Mouse (Mus musculus): ENCODE data around the gene Usp6nl.

Gene Usp6nl

DNA sequence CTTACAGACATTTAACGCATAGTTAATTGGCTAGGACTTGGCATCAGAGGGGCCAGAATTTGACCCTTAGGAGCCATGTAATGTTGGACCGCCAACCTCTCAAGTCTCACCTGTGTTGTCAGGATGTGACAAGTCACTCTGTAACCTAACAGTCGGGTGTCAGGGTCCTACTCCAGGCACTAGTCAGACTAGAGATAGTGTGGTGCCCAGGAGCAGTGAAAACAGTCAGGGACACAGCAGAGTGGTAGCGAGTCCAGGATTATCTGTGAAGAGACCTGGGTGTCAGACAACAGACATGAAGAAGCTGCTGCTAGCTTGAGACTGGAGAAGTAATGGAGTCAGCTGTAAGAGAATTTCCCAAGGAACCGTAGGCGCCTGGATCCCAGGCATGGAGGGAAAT is 45.0 kb downstream of the Usp6nl start:
- DNase-seq (ENCODE audit: low read depth, low spot score), result no peak

DNA sequence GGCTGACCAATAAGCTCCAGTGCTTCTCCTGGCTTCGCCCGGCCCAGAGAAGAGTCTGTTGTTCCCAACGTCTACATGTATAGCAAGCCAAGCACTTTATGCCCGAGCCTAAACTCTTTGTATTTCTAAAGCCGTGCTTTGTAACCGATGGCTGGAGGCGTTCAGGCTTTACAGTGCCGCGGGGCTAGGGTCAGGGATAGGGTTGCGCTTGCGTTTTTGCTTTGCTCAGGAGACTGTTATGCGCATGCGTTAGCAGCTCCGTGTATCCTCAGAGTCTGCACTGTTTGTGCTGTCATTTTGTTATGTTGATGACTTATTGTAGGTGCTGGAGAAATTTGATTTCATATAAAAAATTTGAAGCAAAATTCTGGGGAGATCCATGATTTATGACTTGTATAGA is 51.7 kb downstream of the Usp6nl start:
- DNase-seq (ENCODE audit: low read depth, low spot score), result no peak

GRCm38 (mm10) chr2:6376071-6376470 is 53.6 kb downstream of the Usp6nl start:
- DNase-seq (ENCODE audit: low read depth, low spot score), result peak; percentile 92

DNA sequence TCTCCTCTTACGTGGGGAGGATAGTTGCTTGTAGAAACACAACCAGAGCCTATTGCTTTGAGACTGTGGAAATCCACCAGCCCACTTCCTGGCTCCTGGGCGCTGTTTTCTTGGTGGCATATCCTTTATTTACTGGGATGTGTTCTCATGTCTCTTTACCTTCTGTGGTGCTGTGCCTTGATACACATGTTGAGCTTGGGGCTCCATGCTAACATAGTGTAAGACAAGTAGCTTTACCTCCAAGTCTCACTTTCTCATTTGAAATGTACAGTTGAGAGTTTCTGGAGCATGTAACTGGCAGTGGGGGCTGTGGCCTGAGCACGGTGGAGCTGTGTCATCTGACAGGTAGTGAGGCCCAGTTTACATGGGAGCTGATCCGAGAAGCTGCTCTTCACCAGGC is 54.5 kb downstream of the Usp6nl start:
- peak; percentile 76 for DNase-seq (ENCODE audit: low read depth, low spot score)

DNA sequence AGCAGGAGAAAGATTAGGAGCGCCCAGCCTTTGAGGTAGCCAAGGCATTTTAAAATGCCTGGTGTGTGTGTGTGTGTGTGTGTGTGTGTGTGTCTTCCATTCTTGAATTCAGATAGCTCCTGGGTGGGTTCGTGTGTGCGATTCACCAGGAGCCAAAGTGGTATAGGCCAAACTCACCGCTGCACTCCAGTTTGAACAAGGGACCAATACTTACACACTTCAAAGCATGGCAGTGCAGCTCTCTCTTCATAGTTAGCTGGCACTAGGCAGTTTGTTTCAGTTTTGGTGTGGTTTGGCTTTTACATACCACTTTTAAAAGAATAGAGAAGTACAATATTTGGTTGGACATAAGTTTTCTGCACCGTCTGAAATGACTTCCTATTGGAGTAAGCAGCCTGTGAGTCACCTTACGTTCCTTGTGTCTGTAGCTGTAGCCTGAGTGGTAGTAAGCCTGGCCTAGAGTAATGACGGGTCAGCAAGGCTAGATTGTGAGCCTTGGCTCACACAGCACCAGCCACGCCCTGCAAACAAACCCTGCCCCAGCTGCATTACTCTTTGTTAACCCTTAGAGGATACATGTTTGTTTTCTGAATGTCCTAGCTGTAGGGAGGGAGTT is 56.2 kb downstream of the Usp6nl start:
- DNase-seq (ENCODE audit: low read depth, low spot score), result peak; percentile 78

DNA sequence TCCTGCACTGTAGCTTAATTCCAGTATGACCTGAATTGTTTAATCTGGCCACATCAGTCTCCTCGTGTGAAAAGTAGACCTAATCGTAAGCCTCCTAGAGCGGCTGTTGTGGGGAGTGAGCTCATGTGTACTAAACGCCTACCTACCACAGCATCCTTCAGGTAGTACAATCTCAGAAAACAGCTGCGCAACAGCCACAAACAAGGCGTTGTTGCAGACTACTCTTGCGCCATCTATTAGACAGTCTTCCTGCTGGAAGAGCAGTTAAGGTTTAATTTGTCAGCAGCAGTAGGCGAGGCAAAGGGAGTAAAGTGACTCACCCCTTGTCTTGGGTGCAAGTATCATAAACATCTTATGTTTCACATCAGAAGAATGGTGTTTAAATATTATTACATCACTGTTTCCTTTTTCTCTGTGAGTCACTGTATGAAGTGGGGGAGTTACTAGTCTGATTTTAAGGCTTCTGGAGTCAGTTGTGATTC is 57.3 kb downstream of the Usp6nl start:
- DNase-seq (ENCODE audit: low read depth, low spot score), result no peak

DNA sequence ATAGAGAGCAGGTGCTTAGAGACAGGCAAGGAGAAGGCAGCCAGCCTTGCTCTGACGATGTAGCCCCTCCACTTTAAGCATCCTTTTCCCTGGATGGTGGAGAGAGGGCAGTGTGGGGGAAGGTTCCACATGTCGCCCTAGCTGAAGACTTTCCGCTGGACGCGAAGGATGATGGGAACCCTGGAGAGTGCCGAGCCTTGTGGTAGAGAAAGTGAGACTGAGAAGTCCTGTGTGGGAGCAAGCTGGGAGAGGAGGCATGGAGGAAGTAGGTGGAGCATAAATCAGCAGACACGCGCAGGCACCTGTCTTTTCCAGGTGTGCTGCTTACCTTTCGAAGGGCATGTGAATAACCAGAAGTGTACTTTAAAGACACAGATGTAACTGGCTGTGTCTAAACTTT is 57.9 kb downstream of the Usp6nl start:
- no peak for DNase-seq (ENCODE audit: low read depth, low spot score)

- DNase-seq (ENCODE audit: low read depth, low spot score), result no peak
Observed at GRCm38 (mm10) chr2:6384407-6385146, 62.1 kb downstream of the Usp6nl start.

DNA sequence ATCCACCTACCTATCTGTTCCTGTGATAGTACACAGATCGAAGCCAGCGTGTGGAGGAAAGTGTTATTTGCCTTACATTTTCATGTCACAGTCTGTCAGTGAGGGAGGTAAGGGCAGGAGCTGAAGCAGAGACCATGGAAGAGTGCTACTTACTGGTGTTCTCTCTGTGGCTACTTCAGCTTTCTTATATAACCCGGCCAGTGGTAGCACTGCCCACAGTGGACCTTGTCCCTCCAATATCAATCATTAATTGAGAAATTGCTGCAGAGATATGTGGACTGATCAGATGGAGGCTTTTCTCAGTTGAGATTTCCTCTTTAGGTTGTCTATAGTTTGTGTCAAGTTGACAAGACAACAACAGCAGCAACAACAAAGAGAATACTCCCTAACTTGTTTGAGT is 66.7 kb downstream of the Usp6nl start:
- no peak for DNase-seq (ENCODE audit: low read depth, low spot score)

- DNase-seq (ENCODE audit: low read depth, low spot score), result no peak
Observed at GRCm38 (mm10) chr2:6391261-6391660, 68.8 kb downstream of the Usp6nl start.

DNA sequence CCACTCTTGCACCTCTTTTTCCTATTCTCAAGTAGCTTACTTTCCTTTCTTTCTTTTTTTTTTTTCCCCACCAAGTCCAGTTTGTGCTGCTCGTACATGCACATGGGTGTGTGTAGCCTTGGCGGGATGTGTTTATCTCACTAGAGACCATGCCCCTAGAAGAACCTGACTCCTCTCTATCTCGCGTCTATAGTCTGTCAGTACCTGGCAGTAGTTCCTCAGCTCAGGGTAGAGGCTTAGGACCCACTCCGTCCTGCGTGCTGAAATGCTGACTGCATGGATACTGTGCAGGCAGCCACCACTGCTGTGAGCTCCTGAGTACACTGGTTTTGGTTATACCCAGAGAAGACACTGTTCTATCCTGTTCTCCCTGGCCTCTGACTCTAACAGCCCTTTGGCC is 69.5 kb downstream of the Usp6nl start:
- DNase-seq (ENCODE audit: low read depth, low spot score), result no peak

DNA sequence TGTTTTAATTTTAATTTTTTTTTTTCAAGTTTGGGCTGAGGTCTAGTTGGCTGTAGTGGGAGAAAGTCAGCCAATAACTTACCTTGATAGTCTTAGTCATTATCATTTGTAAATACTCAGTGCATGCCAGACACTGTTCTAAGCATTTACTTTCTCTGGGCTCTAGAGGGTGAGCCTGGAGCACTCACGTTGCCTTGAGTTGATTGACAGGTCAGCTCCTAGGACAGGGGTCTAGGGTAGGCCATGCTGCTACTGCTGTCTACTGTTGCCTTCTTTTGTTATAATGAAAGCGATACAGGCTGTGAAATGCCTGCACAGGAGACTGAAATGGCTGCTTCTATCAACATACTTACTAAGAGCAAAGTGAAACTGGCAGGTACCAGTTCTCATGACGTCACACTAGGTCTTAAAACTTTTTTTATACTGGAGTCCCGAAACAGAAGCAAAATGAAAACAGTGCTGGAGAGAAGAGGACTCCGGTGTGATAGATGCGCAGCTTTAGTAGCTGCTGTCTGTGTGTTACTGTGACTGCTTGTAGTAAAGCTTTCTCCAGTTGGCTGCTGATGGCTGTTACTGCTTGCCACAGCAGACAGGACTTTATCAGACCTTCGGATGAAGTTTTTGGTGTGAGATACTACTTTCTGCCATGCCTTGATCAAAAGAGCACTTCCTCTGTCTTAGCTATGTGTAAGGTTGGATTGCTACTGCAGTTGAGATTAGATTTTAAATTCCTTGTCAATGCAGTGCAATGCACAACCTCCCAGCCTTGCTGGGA is 73.6 kb downstream of the Usp6nl start:
- peak; percentile 56 for DNase-seq (ENCODE audit: low read depth, low spot score)

GRCm38 (mm10) chr2:6396626-6397146 is 74.2 kb downstream of the Usp6nl start:
- peak; percentile 46 for DNase-seq (ENCODE audit: low read depth, low spot score)

- DNase-seq (ENCODE audit: low read depth, low spot score), result no peak
Observed at GRCm38 (mm10) chr2:6397166-6397565, 74.7 kb downstream of the Usp6nl start.

DNA sequence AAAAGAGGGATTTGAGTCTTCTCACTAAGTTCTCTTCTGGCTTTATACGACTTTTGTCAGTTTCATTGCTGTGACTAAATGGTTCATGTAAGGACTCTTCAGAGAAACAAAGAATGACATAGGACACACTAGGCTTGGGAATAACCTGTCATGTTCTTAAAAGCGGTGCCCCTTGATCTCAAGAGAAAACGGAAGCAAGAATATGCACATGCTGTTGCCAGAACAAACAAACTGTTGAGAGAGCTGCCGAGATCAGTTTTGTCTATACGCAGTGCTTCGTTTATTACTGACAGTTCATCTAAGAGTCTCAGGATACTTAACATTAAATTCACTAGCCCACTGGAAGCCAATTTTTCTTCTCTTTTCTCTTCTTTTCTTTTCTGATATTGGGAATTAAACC is 76.4 kb downstream of the Usp6nl start:
- no peak for DNase-seq (ENCODE audit: low read depth, low spot score)

GRCm38 (mm10) chr2:6401039-6401438 is 78.6 kb downstream of the Usp6nl start:
- no peak for DNase-seq (ENCODE audit: low read depth, low spot score)

- no peak for DNase-seq (ENCODE audit: low read depth, low spot score)
Observed at GRCm38 (mm10) chr2:6403375-6403774, 80.9 kb downstream of the Usp6nl start.

GRCm38 (mm10) chr2:6403991-6404390 is 81.5 kb downstream of the Usp6nl start:
- no peak for DNase-seq (ENCODE audit: low read depth, low spot score)

DNA sequence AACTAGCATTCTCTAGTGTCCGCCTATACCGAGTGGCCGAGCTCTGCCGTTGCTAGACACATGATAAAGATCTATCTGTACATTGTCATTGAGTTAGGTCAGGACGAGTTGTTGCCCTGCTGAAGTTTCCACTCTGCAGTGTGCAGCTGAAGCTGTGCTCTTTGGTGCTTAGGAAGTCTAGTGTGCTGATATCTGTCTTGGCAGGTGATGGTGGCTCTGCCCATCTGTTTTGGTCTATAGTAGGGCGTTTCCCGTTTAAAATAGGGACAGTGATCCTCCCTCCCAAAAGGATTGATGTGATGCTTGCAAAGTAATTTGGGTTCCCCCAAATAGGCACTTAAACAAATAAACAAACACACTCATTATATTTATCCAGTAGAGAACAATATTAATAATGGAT is 82.2 kb downstream of the Usp6nl start:
- DNase-seq (ENCODE audit: low read depth, low spot score), result no peak

DNA sequence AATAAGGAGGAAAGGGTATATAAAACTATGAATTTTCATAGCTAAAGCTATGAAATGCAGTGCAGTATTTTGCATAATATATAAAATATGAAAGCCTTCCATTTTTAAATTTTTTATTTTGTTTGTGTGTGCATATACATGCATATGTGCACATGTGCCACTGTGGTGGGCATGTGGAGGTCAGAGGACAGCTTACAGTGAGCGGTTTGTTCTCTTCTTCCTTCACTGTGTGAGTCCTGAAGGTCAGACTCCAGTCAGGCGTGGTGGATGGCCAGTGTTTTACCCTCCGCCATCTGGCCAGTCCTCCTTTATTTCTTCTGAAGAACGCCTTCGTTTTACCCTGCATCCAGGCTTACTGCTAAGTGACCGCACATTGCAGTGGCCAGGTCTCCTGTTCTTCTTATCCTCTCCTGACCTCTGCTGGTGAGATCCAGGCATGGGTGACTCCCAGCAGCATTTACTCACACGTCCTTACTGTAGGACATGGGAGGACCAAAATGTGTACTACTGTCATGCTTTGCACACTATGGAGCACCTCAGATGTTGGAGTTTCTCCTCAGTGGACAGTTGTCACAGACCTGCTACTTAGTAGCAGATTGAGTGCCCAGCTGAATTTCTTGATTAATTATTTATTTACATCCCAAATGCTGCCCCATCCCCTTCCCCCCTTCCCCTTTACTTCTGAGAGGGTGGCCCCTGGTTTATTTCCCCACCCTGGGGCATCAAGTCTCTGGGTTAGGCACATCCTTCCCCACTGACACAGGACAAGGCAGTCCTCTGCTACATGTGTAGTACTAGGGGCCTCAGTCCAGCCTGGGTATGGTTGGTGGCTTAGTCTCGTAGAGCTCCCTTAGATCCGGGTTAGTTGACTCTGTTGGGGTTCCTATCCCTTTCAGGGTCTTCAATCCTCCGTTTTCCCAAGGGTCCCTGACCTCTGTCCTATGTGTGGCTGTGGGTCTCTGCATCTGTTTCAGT is 82.9 kb downstream of the Usp6nl start:
- peak; percentile 75 for DNase-seq (ENCODE audit: low read depth, low spot score)

DNA sequence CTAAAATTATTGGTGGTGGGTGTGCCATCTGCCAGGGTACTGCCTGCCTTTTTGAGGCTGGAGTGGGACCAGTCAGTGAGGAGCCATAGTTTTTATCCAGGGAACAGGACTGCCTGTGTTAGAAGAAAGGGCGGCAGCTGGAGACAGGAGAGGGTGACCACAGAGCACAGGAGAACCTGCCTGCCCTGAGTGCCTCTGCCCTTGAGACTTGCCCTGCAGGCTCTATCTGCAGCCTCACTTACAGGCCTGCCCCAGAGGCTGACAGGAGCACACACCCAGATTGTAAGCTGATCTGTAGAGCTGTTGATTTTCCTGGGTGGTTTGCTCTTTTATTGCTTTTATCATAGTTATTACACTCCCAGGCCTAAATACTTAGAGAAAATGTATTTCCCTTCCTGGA is 85.2 kb downstream of the Usp6nl start:
- DNase-seq (ENCODE audit: low read depth, low spot score), result no peak

Measured in A20 (cell line).